Mouse (Mus musculus) embryo, embryonic 11.5 days (tissue): Measurements from ENCODE around the gene Lpp.

ENCODE experiments used
- DNase-seq: peaks from one replicate; pipeline ENCODE4 v3.0.0-alpha.2; 2012; ENCODE audit warnings: low read depth, low spot score

The Lpp gene

DNA sequence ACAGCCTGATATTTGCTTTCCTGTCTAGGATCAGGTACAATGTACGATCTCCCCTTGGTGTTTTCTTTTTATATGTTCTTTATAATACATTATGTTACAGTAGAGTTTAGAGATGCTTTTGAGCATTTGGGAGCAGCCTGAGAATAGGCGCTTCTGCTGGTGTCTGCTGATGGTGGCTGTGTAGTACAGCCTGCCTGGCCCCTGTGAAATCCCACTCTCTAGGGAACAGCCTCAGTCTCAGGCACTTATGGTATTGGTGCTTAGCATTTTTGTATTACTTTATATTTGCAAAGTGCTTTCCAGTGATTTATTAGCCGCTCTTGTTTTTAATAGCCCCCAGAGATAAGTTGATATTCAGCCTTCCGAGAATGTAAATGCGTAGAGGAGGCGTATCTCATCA is 107.9 kb downstream of the Lpp start:
- DNase-seq = no peak

DNA sequence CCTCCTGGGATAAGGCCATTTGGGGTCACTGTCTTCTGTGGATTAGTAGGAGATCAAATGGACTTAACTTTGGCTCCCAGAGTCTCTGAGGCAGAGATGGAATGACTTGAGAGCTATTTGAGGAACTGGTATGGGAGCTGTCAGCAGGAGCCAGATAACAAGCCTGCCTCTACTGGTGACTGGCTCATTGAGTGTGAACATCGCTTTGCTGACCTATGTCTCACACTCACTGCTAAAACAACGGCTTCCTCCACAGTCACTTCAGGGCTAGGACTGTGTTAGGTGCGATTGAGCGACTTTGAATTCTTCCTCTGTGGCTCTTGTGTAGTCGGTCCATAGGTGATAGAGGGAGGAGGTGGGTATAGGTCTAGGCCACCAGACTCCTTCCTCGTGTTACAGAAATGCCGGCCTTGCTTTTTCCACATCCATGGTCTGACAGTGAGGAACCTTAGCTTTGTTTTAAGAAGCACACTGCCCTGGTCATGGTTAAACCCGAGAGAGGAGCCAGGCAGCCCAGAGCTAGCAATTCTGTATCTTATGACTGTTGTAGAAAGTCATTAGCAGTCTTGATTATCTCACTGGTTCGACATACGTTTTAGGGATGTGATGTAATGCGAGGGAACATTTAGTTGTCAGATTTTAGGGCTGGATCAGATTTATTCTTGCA is 108.5 kb downstream of the Lpp start:
- DNase-seq = no peak

DNA sequence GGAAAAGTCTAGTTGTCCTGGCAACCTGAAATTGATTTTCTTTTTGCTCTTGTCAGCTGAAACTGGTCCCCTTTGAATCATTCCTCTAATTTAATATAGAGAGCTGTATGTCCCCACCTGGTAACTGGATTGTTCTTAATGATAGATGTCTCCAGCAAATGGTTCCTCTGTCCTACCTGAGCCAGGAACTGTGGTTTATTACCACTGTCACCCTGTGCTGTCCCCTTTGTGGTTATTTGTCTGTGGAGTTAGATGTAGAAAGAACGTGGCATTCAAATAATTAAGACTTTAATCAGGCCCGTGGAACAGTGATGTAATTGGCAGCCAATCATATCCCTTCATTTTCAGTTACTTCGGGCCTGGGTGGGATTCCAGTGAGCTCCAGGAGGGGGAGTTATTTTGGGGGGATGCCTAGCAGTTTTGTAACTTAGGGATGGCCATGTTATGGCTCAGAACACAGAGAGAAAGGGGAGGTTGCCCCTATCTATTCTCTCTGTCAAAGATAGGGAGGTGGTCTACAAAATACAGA is 109.1 kb downstream of the Lpp start:
- no peak for DNase-seq

DNA sequence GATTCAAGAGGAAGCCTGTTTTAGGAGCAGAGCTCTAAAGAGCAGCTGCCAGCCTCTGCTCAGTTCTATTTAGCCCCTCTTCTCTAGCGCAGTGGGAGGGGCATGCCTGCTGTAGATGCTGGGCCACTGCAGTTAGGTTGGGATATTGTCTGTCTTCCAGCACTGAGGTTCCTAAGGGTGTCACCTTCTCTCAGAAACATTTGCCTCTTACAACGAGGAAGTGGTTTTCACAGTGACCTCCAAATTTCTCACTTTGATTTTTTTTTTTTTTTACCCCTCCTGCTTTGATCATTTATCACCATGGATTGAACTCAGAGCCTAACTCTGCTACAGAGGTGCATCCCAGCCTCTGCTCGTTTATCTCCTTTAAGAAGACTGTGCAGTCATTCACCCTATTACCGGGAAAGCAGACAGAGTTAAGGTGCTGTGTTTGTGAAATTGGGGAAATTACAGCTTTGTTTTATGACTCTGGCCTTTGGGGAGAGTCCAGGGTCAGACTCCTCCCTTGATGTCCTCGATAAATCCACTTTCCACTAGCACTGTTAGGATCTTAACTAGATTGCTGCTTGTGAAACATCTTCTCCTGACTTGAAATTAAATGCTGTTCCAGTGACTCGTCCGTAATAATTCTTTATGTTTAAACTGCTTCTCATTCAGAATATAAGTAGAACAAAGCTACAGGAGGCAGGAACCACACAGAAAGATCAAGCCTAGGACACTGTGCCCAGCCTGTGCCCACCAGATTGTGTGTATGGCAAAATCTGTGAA is 111.7 kb downstream of the Lpp start:
- no peak for DNase-seq

DNA sequence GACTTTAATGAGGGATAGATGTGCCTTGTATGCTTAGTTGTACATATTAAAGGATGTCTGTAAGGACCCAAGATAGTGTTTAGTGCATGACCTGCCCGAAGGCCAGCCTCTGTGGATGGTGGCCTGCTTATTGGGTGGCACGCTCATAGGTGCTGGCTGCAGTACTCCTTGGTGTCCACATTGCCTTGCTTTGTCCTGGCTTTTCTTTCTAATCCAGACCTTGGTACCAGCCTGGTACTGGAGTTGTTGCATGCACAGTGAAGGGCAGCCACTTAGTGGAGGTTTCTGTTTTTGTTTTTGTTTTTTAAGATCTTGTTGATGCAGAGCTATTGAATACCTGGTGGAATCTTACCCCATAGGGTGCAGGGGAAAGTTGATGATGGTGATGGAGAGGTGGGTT is 112.9 kb downstream of the Lpp start:
- DNase-seq = no peak

DNA sequence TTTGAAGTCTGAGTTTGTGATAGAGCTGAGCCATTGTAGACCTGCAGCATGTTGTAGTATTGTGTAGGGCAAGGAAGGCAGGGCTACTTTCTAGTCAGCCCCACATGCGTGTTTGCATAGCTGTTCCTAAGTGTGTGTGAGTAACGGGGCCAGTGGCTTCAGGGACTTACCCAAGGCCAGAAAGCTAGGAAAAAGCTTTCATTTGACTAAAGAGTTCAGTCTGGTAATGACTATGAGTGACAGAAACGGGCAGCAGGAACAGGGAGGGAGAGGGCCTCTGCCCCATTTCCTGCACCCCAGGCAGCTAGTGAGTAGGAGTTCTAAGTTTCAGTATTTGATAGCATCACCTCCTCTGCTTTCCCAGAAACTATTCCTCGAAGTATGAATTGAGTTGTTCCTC is 113.4 kb downstream of the Lpp start:
- no peak for DNase-seq

DNA sequence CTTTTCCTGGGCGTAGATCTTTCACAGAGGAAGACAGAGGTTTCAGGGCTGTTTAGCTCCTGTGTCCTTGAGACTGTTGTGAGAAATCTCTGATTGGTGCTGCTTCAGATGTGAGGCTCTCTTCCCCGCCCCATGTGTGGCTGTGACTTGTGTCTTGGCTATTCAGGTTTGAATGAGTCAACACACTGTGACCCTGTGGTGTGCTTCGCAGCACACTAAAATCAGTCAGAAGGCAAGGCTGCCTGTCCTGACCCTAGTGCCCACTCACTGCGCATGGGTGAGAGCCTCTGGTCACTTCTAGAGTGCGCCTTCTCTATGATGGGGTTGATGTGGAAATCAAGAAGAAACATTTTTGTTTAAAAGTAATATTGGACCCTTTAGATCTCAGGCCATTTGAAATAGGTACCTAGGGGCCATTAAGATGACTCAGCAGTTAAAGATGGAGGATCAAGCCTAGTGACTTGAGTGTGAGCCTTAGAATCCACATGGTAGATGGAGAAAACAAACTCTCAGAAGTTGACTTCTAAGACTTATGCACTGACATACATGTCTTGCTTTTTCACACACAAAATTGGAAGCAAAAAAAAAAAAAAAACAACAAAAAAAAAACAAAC is 114.7 kb downstream of the Lpp start:
- no peak for DNase-seq

DNA sequence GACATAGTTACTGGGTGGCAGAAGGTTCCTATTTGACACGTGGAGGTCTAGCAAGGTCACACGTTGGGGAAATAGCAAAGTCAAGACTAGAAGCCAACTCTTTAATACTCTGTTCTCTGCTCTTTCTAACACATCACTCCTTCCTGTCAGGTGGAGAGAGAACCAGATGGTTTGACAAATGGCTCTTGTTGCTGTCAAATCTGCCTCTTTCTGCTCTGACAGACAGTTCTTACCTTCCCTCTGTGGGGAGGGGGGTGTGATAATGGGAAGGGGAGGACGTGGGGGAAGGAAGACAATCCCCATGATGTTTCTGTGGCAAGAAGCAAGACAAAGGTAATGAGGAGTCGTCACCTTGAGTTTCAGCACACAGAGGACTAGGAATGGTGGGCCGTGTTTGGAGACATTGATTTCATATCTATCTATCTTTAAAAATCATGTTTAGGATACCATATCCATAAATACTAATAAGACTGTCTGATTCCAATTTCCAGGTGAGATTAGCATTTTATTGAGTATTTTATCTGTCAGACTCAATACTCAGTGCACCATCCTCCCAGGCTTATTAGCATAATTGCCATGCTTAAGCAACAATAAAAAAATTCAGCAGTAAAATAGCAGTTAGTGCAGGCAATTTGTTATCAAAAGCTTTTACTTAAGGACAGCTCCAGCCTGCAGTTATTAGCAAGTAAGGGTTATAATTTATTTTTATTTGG is 115.9 kb downstream of the Lpp start:
- no peak for DNase-seq

DNA sequence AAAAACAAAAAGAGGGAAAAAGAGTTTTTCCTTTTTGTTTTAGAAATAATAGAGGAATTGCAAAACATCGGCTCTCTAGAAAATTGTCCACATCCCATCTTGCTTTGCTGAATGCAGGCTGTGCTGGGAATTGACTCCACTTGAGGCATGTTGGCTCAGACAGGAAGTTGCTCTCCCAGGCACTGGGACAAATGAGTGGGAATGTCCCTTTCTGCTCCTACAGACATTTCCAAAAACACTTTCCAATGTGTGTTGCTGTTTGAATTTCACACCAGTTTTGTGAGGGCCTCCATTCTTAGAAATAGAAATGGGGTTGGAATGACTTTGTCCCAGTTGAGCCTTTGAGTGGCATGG is 116.5 kb downstream of the Lpp start:
- no peak for DNase-seq

DNA sequence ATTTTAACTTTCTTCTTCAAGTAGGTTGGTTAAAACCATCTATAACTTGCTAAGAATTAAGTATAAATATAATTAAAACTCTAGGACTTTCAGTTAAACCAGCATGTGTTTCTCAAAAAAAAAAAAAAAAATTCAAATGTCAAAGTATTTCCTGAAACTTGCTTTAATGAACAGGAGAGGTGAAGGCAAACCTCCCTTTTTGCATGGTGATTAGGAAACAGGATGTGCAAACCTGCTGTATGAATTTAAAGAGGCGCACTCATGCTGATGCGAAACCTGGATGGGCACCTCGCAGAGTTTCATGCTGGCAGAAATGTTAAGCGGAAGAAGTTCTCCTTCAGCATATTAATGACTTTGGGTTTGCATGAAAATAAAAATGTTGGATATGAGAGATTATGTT is 119.9 kb downstream of the Lpp start:
- no peak for DNase-seq

DNA sequence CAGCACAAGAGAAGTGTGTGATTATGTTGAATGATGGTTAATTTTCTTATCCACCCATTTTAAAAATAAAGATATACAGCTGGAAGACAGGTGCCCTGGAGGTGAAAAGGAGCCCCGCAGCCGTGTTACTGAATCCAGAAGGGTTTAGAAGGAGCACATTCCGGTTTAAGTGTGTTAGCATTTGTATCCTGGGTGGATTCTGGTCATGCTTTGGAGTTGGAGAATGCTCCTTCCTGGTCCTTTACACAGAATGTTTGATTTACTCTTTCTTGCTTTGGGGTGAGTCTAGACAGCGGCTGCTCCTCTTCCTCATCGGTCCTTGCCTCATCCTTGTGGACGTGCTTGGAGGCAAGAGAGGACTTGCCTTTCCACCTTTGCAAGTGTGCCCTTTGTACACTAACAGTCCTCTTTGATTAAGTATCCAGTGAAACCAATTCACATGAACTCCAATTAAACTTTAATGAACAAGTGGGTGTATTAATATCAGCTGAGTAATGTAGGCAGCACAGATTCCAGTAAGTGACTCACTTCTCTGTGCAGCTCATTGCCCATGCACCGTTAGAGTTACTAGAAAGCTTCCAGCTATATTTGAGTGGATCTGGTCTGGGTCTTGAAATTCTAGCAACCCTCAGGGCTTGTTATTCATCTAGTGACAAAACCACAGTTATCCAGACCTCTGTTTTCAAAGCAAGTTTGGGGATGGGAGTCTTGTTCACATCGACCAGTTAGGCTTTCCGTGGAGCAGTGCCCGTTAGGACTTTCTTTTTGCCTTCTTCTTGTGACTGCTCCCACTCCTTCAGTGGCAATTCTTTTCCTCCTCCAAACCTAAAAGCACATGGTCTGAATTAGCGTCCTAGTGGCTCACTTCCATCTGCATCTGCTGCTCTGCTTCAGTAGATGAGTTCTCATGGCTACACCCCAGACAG is 121.8 kb downstream of the Lpp start:
- DNase-seq = no peak

DNA sequence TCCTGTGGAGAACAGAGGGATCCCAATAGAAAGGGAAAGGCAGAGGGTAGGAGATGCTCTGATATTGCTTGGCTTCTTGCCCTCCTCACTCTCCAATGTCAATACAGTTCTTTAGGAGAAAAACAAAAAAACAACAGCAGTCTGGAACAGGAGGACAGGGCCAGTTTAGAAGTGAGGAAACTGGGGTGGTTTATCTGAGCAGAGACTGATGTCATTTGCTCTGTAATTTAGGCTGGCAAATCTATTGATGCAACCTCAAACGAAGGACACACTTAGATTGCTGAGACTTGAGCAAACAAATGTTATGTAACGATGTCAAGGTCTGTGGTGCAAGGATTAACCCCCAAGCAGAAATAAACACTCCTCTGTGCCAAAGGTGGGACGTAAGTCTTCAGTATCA is 123.7 kb downstream of the Lpp start:
- DNase-seq = no peak

DNA sequence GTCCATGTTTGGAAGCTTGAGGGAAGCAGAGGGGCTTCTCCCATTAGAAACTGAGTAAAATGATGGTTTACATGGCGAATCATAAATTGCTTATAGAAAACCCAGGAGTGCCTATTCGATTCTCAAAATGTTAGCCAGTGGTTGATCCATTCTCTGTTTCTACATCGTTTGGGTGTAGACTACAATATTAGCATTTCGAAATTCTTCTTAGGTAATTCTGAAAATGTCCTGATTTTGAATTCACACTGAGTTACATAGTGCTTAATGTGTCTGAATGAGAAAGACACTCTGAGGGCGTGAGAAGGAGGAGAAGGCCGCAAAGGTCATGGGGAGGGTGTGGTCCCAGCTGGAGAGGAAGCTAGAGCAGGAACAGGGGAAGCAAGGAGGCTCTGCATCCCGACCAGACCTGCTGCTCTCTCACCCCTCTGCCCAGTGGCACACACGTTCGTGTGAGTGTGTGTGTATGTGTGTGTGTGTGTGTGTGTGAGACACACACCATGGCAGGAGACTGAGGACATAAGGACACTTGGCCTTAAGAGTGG is 124.3 kb downstream of the Lpp start:
- no peak for DNase-seq

DNA sequence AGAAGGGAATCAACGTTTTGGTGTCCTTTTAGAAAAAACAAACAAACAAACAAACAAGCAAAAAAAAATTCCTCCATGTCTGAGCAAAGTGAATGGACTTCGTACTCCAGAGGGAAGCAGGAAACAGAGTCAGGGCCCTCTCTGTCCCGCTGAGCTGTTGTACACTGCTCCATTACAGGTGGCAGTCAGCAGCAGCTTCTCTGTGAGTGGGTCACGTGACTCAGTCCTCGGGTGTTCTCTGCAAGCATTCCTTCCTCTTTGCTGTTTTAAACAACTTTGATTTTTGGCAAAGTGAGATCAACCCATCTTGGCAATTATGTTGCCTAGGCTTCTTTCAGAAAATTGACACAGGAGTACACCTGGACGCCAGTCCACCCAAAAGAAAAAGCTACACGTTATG is 125.5 kb downstream of the Lpp start:
- no peak for DNase-seq

DNA sequence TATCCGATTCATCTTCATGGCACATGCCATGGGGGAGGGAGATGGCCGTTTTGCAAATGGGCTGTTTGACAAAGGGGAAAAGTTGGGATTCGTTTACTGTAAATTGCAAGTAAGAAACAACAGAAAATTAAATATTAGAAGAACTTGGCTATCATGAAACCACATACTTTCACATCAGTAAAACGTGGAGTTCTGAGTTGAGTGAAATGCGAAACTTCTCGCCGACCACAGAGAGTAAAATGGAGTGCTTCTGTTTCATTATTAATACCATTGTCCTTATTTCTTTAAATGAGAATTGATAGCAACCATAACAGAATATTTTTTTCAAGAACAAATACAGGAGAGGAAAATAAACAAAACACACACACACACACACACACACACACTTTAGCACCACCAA is 133.9 kb downstream of the Lpp start:
- DNase-seq = no peak

DNA sequence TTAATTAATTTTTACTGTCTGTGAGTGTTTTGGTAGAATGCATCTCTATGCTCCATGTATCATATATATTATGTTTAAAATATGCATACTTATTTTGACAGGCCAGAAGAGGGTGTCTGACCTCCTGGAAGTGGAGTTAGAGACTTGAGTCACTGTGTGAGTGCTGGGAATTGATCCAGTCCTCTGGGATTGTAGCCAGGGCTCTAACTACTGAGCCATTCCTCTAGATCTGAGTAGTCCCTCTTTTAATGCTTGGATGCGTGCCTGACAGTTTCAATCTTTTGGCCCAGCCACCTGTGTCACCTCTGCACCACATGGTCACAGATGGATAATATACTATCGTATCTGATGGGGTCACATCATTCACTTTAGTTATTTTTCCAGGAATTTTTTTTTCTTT is 138.4 kb downstream of the Lpp start:
- no peak for DNase-seq

DNA sequence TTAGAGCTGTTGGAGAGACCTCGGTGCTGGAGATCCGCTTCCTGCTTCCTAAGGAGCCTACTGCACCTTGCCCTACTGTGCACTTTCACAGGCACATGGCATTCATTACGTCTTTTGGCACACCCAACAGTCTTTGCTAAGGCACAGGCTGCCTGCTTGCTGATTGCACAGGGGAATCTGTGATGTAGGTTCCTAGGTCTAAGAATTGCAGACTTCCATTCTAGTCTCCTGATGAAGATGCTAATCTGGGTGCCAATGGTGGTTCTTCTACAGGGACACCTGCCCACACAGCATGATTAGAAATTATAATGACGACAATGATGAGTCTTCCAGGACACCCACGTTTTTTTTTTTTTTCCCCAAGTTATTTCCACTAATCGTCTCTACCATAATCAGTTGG is 141.9 kb downstream of the Lpp start:
- no peak for DNase-seq

DNA sequence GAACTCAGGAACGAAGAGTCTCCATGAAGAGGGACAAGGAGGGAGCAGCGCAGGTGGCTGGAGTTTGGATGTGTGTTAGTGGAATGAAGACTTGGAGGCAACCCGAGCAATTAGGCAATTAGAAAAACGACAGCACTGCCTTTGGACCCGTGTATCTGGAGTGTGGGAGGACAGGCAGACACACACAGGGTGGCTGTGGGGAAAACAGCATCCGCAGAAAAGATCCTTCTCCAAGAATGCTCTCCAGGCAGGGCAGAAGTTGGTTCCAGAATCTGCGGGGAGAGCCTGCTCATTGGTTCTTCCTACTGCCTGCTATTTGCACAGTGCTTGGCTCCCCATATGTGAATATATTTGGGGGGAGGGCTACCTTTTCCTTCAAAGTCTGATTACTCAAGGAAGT is 143.0 kb downstream of the Lpp start:
- DNase-seq = no peak

DNA sequence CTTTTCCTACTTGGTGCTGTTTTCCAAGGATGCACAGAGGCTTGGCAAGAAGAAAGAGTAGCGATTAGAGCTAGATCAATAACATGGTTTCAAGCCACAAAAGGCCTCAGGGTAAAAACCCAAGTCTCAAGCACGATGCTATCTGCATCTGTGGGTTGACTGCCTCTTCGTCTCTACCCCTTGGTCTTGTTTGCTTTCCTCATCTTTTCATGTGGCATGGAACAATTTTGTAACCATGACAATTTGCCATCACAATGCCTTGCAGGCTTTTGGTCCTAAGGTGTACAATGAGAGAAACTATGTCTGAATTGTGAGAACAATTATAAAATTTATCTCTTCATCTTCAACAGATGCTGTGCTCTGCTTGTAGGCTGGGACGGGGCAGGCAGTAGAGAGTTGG is 145.7 kb downstream of the Lpp start:
- no peak for DNase-seq

DNA sequence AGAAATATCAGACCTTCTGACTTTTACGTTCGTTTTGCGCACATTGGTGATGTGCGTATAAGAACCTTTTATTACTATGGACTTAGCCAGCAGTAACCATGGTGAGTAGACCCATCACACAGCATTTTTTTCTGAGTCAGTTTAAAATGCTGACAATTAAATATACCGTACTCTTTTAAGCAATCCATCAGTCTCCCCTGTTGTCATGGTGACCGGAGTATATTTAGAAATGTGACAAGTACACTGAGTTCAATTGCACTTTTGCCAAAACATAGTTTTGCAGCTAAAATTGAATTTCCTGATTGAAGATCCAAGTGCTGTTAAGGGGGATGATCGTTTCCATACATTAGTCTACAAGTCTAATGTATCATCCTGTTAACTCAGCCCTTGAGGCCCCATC is 149.6 kb downstream of the Lpp start:
- DNase-seq = no peak

DNA sequence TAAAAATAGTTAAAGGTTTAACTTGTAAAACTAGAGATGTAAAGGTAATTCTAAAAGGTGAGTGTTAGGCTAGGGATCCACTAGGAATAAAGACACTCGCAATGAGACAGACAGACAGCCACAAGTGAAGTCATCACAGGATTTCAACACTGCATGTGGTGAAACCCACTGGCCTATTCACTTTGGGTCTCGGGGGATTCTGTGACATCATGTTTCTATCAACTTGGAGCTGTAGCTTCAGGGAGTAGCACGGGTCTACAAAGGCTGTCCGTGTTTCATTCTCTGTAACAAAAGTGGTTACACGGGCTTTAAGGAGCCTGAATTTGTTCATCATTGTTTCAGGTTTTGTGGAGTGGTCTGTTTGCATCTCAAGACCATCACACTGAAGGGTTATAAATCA is 152.1 kb downstream of the Lpp start:
- no peak for DNase-seq
